Mouse (Mus musculus) kidney, postnatal 0 days (tissue): ENCODE data around the gene Smok2b. TPM values are rescaled to one million over a fixed set of nuclear protein-coding genes. Genes with fewer than 3 reads are reported as not detected.
"Not testable (repeated sequence)": the region's sequence is repeated elsewhere in the genome, so short reads cannot be mapped to it uniquely, and the experiment has no call there.

Experiments used
- ATAC-seq: fragments of 200-750 bp; cut with Nextera tagmentation; replicated peaks from 2 replicates; pipeline ENCODE4 v1.8.0; 2017; ENCODE audit warnings: low read depth, moderate number of reproducible peaks, moderate TSS enrichment, moderate library complexity; ENCODE audit not compliant: low FRiP score
- DNase-seq: peaks from one replicate; pipeline ENCODE4 v3.0.0-alpha.2; 2016; ENCODE audit warnings: low spot score
- H3K27ac ChIP-seq: fragments of 300-500 bp; sonication (generic); 2 replicates; pipeline ENCODE4 v1.5.1; 2014; ENCODE audit warnings: mild to moderate bottlenecking
- H3K27me3 ChIP-seq: fragments of 300-500 bp; sonication (generic); 2 replicates; pipeline ENCODE4 v1.6.1; 2014; ENCODE audit warnings: low read length, mixed read lengths; ENCODE audit not compliant: insufficient read depth
- H3K36me3 ChIP-seq: fragments of 300-500 bp; sonication (generic); 2 replicates; pipeline ENCODE4 v1.6.1; 2014; ENCODE audit warnings: low read length, mixed read lengths; ENCODE audit not compliant: insufficient read depth
- H3K4me1 ChIP-seq: fragments of 300-500 bp; sonication (generic); replicated peaks from 2 replicates; pipeline ENCODE4 v1.6.1; 2014; ENCODE audit warnings: antibody characterized with exemption, low read length, mixed read lengths; ENCODE audit not compliant: insufficient read depth
- H3K4me2 ChIP-seq: fragments of 300-500 bp; sonication (generic); 2 replicates; pipeline ENCODE4 v1.6.1; 2014; ENCODE audit warnings: mild to moderate bottlenecking, low read length, moderate library complexity, mixed read lengths
- H3K4me3 ChIP-seq: fragments of 300-500 bp; sonication (generic); replicated peaks from 2 replicates; pipeline ENCODE4 v1.5.1; 2014; ENCODE audit warnings: low read depth, low read length
- H3K9ac ChIP-seq: fragments of 300-500 bp; sonication (generic); 2 replicates; pipeline ENCODE4 v1.6.1; 2014; ENCODE audit warnings: low read depth, low read length
- H3K9me3 ChIP-seq: fragments of 300-500 bp; sonication (generic); replicated peaks from 2 replicates; pipeline ENCODE4 v1.6.1; 2016; ENCODE audit warnings: low read length, inconsistent platforms, mixed read lengths
- CTCF ChIP-seq: IDR thresholded peaks from 2 replicates; pipeline ENCODE4 v1.5.1; 2016; ENCODE audit warnings: antibody characterized with exemption, low read depth, mild to moderate bottlenecking, moderate library complexity
- WGBS: fragments of 180-500 bp; shearing (Covaris S2); extraction: QIAGEN DNeasy Blood & Tissue Kit; methylation state at CpG from one replicate; pipeline ENCODE4 v1.1.7; 2014; 5-methylcytosine and 5-hydroxymethylcytosine counted together
- polyA plus RNA-seq: library from polyadenylated mRNA; unstranded; fragments of >200 nt; fragmentation: Nextera tagmentation; extraction: Ambion mirVana; gene quantifications from 2 replicates; pipeline ENCODE4 v1.2.1, GENCODE M21; 2015

Gene Smok2b
- polyA plus RNA-seq, 1 experiment from 2014 or later: not detected

DNA sequence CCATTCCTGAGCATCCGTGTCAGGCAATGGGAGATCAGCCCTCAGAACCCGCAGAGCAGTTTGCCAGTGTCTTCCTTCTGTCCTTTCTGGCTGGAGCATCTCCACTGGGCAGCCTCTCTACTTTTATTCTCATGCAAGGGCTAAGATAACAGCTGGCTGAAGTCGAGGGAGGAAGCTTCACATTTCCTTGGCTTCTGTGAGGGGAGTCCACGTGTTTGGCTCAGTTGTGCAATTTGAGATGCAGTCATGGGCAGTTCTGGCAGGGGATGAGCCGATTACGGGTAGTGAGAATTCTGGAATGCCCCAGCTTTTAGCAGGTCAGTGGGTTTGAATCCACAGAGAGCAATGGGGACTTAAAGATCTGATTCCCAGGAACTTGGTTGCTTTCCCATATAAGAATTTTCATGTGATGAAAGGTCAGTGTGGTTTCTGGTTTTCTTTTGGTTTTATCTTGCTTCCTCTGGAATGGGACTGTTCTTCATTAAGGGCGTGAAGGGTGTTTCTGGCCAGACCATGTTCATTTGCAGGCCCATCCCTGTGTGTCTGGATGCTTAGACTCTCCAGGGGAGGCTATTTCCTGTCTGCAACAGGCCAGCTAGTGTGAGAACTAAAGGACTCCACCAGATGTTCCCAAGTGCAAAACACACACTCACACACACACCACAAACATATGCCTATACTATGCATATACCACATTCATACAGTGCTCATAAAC lies 17.8 kb upstream of the Smok2b start:
- 70% methylated on average over 7 of the region's 7 CpGs for WGBS

DNA sequence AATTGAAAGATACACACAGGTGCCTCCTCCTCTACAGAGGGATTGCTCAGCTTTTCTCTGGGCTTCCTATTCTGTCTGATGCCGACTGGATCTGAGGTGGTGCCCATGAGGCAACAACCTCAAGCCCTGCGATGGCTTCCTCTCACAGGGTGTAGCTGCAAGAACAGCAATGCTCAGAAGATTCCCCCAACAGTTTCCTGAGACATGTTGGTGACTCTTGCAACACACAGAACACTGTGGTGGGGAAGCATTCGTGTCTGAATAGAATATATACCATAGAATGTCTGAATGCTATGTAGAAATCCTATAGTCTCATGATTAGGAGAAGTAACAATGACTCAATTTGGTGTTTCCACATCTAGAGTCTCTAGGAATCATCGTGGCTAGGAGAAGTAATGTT lies 15.9 kb upstream of the Smok2b start:
- Histone ChIP-seq H3K36me3 (no peaks in the 10 kb centered on the region), H3K4me3 (no peak overlapping the region), H3K9me3 (peaks cover 66% of the 10 kb centered on the region), H3K4me2 (no peak overlapping the region), H3K27ac (no peak overlapping the region), H3K9ac (no peak overlapping the region), H3K27me3 (no peaks in the 10 kb centered on the region), H3K4me1 (no peaks in the 10 kb centered on the region)
- WGBS: 62% methylated on average over 4 of the region's 4 CpGs
- ATAC-seq (no peak), DNase-seq (no peak)
- TF ChIP-seq CTCF: no peak

More for the DNA sequence above, 17.8 kb upstream of the Smok2b start:
- H3K4me3 ChIP-seq: no peak overlapping the region
- H3K4me1 ChIP-seq: no peaks in the 10 kb centered on the region
- peak; percentile 23 for DNase-seq
- no peak overlapping the region for H3K9ac ChIP-seq
- H3K27me3 ChIP-seq: no peaks in the 10 kb centered on the region
- no peak for ATAC-seq
- H3K36me3 ChIP-seq: no peaks in the 10 kb centered on the region
- no peak for TF ChIP-seq CTCF
- no peak overlapping the region for H3K4me2 ChIP-seq
- no peak overlapping the region for H3K27ac ChIP-seq
- H3K9me3 ChIP-seq: peaks cover 51% of the 10 kb centered on the region

DNA sequence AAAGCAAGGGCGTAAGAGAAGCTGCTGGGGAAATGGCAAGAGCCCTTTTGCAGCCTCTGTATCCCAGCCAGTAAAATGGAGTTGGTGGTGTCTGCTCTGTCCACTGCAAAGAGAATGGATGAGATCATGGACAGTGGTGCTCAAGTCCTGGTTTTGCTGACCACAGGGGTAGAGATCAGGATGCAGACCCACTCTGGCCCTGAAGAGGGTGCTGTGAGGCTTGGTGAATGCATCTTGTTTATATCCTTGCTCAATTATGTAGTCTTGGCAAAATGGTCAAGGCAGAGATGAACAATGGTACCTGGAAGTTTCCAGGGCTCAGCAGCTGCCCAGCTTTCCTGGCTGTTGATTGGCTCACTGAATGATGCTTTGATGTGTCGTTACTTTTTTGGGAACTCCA lies 14.5 kb upstream of the Smok2b start:
- Histone ChIP-seq H3K9me3 (peaks cover 72% of the 10 kb centered on the region), H3K27me3 (no peaks in the 10 kb centered on the region), H3K9ac (no peak overlapping the region), H3K4me1 (no peaks in the 10 kb centered on the region), H3K4me3 (no peak overlapping the region), H3K36me3 (no peaks in the 10 kb centered on the region), H3K4me2 (no peak overlapping the region), H3K27ac (no peak overlapping the region)
- ATAC-seq: no peak
- WGBS: 82% methylated on average over 2 of the region's 2 CpGs
- DNase-seq: no peak
- peak; percentile 23; the same call in 1 of the 2 replicates for TF ChIP-seq CTCF

DNA sequence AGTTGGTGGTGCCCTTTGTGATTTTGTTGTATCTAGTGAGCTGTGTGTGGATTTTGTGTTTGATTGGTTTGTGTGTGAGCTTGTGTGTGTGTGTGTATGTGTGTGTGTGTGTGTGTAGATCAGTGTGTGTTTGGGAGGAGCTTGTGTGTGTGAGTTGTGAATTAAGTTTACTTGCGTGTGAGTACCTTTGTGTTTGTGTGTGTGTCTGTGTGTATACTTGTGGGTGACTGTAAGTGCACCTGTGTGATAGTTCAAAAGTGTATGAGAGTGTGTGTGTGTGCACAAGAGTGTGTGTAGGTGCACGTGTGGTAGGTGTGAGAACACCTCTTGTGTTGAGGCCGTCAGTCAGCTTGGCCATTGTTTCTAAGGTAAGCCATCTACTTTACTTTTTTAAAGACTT lies 9.2 kb upstream of the Smok2b start, which contains the start of gene Smok2a:
Gene Smok2a (plus strand): TSS at position 301 of the 400 bp plus-strand sequence.
- Histone ChIP-seq H3K9ac (no peak within 1 kb of the TSS), H3K4me3 (no peak within 1 kb of the TSS), H3K4me1 (no peaks in the 10 kb centered on the region), H3K36me3 (no peaks in the 10 kb centered on the region), H3K27ac (no peak within 1 kb of the TSS), H3K9me3 (peaks cover 47% of the 10 kb centered on the region), H3K27me3 (no peaks in the 10 kb centered on the region), H3K4me2 (no peak within 1 kb of the TSS)
- WGBS: 85% methylated on average over 3 of the region's 3 CpGs
- no peak for TF ChIP-seq CTCF
- no peak for DNase-seq
- no peak for ATAC-seq

DNA sequence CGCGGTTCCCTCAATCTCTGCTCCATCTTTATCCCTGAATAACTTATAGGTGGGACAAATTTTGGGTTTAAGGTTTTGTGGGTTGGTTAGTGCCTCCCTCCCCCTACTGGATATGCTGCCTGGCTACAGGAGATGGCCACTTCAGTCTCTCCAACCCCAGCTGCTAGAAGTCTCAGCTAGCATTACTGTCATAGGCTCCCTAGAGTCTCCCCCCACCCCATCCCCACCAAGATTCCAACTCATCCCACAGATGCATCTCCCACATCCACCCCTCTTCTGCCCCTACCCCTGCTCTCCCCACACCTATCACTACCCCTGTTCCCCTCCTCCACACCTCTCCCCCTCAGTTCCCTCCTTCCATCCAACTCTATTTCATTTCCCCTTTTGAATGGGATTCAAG lies 8.1 kb upstream of the Smok2b start:
- not testable (repeated sequence) for H3K9ac ChIP-seq, H3K27me3 ChIP-seq, H3K36me3 ChIP-seq, DNase-seq, H3K4me2 ChIP-seq, H3K4me3 ChIP-seq, H3K27ac ChIP-seq, H3K4me1 ChIP-seq, ATAC-seq
- WGBS: 81% methylated on average over 2 of the region's 2 CpGs
- peaks cover 42% of the 10 kb centered on the region for H3K9me3 ChIP-seq

DNA sequence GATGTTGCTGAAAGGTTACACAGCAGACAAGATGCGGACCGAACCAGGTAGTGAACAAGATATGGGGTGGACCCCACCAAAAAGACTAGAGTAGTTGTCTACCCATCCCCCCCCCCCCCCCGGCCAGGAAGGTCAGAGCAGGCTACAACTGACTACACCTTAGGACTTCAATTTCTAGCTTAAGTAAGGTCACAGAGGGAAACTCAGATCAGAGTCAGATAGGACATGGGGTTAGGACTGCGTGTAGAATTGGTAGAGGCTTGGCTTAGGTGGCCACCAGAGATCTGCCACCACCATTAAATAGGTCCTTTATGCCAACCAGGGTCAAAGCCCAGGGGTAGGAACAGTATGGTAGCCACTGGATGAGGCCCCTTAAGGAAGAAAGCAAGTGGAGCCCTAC lies 9.4 kb downstream of the Smok2b start:
- not testable (repeated sequence) for H3K4me3 ChIP-seq, ATAC-seq, H3K27me3 ChIP-seq, DNase-seq, H3K36me3 ChIP-seq, H3K4me1 ChIP-seq, H3K4me2 ChIP-seq, H3K9ac ChIP-seq, H3K27ac ChIP-seq
- H3K9me3 ChIP-seq: peaks cover 13% of the 10 kb centered on the region; the same call in 1 of the 2 replicates
- 83% methylated on average over 4 of the region's 4 CpGs for WGBS

DNA sequence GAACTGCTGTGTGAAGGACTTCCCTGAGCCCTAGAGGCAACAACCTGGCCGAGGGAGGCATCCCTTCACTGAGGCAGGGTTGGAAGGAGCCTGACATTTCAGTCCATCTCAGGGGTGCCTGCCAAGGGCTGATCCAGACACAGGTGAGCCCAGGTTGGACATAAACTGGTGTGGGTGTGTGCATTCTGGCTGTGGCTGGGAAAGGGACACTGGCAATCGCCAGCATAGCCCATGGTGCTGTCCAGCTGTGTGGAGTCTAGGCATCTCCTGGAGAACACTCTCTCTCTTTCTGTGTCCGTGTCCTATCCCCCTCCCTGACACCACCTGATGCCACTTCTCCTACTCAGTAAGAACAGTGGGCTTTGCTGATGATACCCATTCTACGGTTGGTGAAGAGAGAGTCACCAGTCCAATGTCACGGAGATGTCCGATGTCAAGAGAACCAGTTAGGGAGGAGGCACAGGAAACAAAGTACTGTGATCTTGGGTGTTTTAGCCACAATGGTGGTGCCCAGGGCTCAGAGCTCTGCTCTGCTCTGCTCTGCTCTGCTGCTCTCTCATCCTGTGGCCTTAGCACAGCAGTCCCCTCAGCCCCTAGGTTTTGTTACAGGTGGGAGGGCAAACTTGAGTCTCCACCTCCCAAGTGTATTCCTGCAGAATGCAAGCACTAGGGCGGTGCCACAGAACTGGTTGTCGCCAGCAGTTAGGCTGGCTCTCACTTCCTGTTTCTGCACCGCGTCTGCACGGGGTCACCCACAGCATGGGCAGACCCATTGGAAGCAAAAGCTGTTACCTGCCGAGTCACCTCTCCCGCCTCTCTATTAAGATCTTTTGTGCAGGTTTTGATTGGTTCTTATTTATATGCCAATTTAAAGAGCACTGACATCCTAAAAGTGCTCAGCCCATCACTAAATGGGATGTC lies 11.0 kb downstream of the Smok2b start:
- not testable (repeated sequence) for H3K4me3 ChIP-seq, H3K36me3 ChIP-seq, H3K4me2 ChIP-seq, DNase-seq, H3K9ac ChIP-seq, H3K4me1 ChIP-seq, H3K27me3 ChIP-seq, H3K27ac ChIP-seq
- peaks cover 13% of the 10 kb centered on the region; the same call in 1 of the 2 replicates for H3K9me3 ChIP-seq
- ATAC-seq: peak; percentile 22; the same call in 1 of the 2 replicates
- WGBS: 89% methylated on average over 7 of the region's 13 CpGs

DNA sequence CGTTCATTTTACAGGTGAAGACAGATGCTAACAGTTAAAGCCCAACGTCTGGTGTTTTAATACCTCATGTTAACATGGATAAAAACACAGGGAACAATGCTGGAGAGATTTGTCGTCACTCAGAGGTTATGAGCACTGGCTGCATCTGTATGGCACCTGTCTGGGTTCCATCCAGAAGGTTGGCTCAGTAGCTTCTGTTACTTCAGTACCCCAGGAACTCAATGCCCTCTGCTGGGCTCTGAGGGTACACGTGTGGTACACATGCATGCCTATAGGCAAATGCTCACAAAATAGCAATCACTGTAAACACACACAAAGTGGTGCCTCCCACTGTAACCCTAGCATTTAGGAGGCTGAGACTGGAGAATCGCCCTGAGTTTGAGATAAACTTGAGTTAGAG lies 24.7 kb downstream of the Smok2b start:
- H3K4me1 ChIP-seq, H3K27me3 ChIP-seq, H3K9ac ChIP-seq, H3K4me2 ChIP-seq, DNase-seq, H3K9me3 ChIP-seq, H3K36me3 ChIP-seq, H3K27ac ChIP-seq, H3K4me3 ChIP-seq, ATAC-seq: not testable (repeated sequence)
- 67% methylated on average over 1 of the region's 5 CpGs for WGBS
